Mouse (Mus musculus) hindbrain, postnatal 0 days (tissue): ENCODE results near the gene 2410131K14Rik. TPM values are rescaled to one million over a fixed set of nuclear protein-coding genes. Genes with fewer than 3 reads are reported as not detected.
A peak's percentile ranks its signal among the peaks of the same experiment; 100 is the strongest.

ENCODE experiments used
- ATAC-seq: fragments of 200-750 bp; cut with Nextera tagmentation; 2 replicates; pipeline ENCODE4 v1.8.0; 2017; ENCODE audit warnings: mild to moderate bottlenecking, moderate TSS enrichment, moderate library complexity
- DNase-seq: peaks from one replicate; pipeline ENCODE4 v3.0.0-alpha.2; 2015; ENCODE audit warnings: low spot score
- H3K27ac ChIP-seq: fragments of 300-500 bp; sonication (generic); 2 replicates; pipeline ENCODE4 v1.5.1; 2014; ENCODE audit warnings: mild to moderate bottlenecking
- H3K27me3 ChIP-seq: fragments of 300-500 bp; sonication (generic); 2 replicates; pipeline ENCODE4 v1.6.1; 2014; ENCODE audit warnings: low read length, mixed read lengths; ENCODE audit not compliant: insufficient read depth
- H3K36me3 ChIP-seq: fragments of 300-500 bp; sonication (generic); 2 replicates; pipeline ENCODE4 v1.6.1; 2014; ENCODE audit warnings: low read length, mixed read lengths; ENCODE audit not compliant: insufficient read depth
- H3K4me1 ChIP-seq: fragments of 300-500 bp; sonication (generic); 2 replicates; pipeline ENCODE4 v1.6.1; 2014; ENCODE audit warnings: antibody characterized with exemption, low read length, mixed read lengths; ENCODE audit not compliant: insufficient read depth
- H3K4me2 ChIP-seq: fragments of 300-500 bp; sonication (generic); 2 replicates; pipeline ENCODE4 v1.6.1; 2014; ENCODE audit warnings: low read depth, mild to moderate bottlenecking, low read length, moderate library complexity, mixed read lengths
- H3K4me3 ChIP-seq: fragments of 300-500 bp; sonication (generic); 2 replicates; pipeline ENCODE4 v1.5.1; 2014; ENCODE audit warnings: low read length
- H3K9ac ChIP-seq: fragments of 300-500 bp; sonication (generic); replicated peaks from 2 replicates; pipeline ENCODE4 v1.6.1; 2014; ENCODE audit warnings: mild to moderate bottlenecking, low read length, moderate library complexity, mixed read lengths
- H3K9me3 ChIP-seq: fragments of 300-500 bp; sonication (generic); 2 replicates; pipeline ENCODE4 v1.6.1; 2016; ENCODE audit warnings: low read length, mixed read lengths
- CTCF ChIP-seq: IDR thresholded peaks from 2 replicates; pipeline ENCODE4 v1.5.1; 2016; ENCODE audit warnings: antibody characterized with exemption, control low read depth, low read depth
- WGBS: fragments of 180-500 bp; shearing (Covaris S2); extraction: QIAGEN DNeasy Blood & Tissue Kit; methylation state at CpG from one replicate; pipeline ENCODE4 v1.1.7; 2014; 5-methylcytosine and 5-hydroxymethylcytosine counted together
- polyA plus RNA-seq: library from polyadenylated mRNA; unstranded; fragments of >200 nt; fragmentation: Nextera tagmentation; extraction: Ambion mirVana; gene quantifications from 2 replicates; pipeline ENCODE4 v1.2.1, GENCODE M21; 2015
- total RNA-seq: library from RNA; depleted of rRNA; stranded (reverse); fragments of >200 nt; gene quantifications from 2 replicates; pipeline ENCODE4 v1.2.3, GENCODE M21; 2014

Gene 2410131K14Rik
- total and polyA plus RNA-seq, 2 experiments from 2014 or later = 18.0 to 30.4 TPM

DNA sequence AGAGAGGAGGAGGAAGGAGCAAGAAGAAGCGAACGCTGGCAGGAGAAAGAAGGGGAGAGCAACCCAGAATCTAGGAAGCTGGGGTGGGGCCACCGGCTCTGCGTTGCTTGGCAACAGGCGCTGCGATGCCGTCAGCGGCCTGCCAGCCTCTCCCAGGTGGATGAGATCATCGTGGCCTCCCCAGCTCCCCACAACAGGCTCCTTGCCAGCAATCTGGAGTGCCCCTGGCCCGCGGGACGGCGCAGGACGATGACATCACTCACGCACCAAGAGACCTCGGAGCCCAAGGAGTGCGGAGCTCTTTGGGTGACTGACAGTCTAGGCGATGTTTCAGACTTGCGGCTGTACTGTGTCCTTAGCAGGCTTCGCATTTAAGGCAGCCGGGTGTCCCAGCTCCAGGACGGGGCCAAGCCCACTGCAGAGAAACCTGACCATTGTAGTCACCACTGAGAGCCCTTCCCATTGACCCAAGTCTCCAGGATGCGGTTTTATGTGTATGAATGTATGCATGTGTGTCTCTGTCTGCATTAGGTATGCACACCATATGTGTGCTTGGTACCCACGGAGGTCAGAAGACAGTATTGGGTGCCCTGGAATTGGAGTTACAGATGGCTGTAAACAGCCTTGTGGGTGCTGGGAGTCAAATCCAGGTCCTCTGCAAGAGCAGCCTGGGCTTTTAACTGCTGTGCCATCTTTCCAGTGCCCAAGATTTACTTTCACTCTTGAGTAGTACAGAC, 30.4 kb upstream of the 2410131K14Rik start:
- no peaks in the 10 kb centered on the region for H3K27me3 ChIP-seq
- peak overlapping the region; percentile 52; the same call in 1 of the 2 replicates for H3K27ac ChIP-seq
- 7% methylated on average over 24 of the region's 24 CpGs for WGBS
- H3K4me2 ChIP-seq = peak overlapping the region; percentile 58
- ATAC-seq (peak; percentile 91), DNase-seq (peak; percentile 88)
- no peak for TF ChIP-seq CTCF
- peak overlapping the region; percentile 48 for H3K9ac ChIP-seq
- peaks cover 10% of the 10 kb centered on the region for H3K4me1 ChIP-seq
- H3K4me3 ChIP-seq = peak overlapping the region; percentile 26
- no peaks in the 10 kb centered on the region for H3K9me3 ChIP-seq
- H3K36me3 ChIP-seq = 0 out of 2 replicates have a peak, but pooled peaks cover 5% of the 10 kb centered on the region

DNA sequence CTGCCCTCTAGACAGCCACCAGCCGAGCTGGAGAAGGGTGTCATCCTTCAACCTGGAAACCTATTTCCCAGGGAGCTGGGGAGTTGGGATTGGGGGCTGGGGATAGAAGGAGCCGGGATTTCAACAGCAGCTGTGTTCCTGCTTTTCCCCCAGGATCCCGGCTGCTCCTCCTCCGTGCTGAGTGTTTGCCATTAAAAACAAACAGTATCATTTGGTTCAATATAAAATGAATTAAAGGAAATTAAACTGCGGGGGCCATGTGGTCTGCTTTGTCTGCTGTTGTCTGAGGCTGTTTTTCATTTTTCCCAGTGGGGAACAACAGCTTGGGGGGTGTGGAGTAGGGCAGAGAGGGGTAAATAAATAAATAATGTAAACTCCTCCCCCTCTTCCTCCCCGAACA, 27.6 kb upstream of the 2410131K14Rik start:
- Histone ChIP-seq H3K9me3 (no peaks in the 10 kb centered on the region), H3K36me3 (peaks cover 5% of the 10 kb centered on the region; the same call in 1 of the 2 replicates), H3K4me2 (no peak overlapping the region), H3K4me3 (no peak overlapping the region), H3K27ac (no peak overlapping the region), H3K27me3 (no peaks in the 10 kb centered on the region), H3K9ac (no peak overlapping the region), H3K4me1 (peaks cover 10% of the 10 kb centered on the region)
- DNase-seq (no peak), ATAC-seq (no peak)
- 53% methylated on average over 6 of the region's 6 CpGs for WGBS
- TF ChIP-seq CTCF = no peak

DNA sequence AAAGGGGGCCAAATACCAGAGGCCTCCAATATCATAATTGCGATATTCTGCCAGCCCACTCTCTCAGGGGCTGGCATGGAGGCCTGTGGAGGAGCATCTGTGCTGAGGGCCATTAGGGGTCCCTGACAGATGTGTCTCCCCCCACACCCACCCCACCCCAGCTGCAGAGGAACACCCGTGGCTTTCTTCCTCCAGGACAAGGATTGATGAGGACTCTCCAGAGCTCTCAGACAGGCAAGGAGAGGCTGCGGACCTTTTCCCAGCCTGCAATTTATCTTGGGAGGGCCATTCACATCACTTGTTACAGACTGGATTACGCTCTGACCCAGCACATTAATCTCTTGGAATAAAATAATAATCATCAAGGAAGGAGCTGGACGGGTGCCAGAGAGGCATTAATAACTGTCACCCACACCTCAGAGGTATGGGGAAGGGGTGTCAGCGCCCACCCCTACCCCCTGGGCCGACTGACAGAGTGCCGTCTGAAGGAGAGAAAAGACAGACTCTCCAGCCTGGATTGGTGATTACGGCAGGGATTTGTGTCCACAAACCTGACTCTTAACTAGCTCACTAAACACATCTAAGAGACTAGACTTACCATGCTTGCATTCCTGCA, 21.8 kb upstream of the 2410131K14Rik start:
- Histone ChIP-seq H3K27me3 (no peaks in the 10 kb centered on the region), H3K27ac (no peak overlapping the region), H3K4me2 (no peak overlapping the region), H3K9ac (no peak overlapping the region), H3K4me1 (no peaks in the 10 kb centered on the region), H3K36me3 (peaks cover 9% of the 10 kb centered on the region; the same call in 1 of the 2 replicates), H3K4me3 (no peak overlapping the region), H3K9me3 (no peaks in the 10 kb centered on the region)
- no peak for TF ChIP-seq CTCF
- ATAC-seq (no peak), DNase-seq (no peak)
- WGBS = 44% methylated on average over 9 of the region's 9 CpGs

DNA sequence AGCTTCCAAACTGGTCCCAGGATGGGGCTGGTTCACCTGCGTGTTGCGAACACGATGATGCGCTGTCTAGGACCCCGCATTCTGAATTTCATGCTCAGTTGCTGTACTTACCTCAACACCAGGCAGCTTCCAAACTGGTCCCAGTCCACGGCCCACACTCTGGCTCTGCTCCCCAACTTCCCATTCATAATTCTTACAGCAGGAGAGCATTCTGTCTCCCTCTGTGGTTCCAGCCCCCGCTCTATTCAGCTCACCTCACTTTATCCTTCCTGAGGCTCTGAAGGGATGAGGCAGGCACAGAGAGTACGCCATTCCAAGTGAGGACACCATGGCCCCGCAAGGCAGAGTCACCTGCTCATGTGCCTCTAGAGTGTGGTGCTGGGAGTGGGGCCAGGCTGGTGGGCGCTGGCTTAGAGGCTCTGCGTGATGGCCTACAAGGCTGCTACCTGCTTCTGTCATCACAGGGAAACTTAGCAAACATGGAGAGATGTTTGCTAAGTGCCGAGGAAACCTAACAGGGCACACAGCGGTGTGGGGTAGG, 14.9 kb upstream of the 2410131K14Rik start:
- H3K4me2 ChIP-seq = no peak overlapping the region
- DNase-seq = no peak
- H3K9ac ChIP-seq = no peak overlapping the region
- no peak overlapping the region for H3K27ac ChIP-seq
- ATAC-seq = no peak
- H3K4me1 ChIP-seq = no peaks in the 10 kb centered on the region
- no peak for TF ChIP-seq CTCF
- no peaks in the 10 kb centered on the region for H3K27me3 ChIP-seq
- H3K36me3 ChIP-seq = peaks cover 29% of the 10 kb centered on the region
- H3K4me3 ChIP-seq = no peak overlapping the region
- no peaks in the 10 kb centered on the region for H3K9me3 ChIP-seq
- WGBS = 93% methylated on average over 13 of the region's 13 CpGs

DNA sequence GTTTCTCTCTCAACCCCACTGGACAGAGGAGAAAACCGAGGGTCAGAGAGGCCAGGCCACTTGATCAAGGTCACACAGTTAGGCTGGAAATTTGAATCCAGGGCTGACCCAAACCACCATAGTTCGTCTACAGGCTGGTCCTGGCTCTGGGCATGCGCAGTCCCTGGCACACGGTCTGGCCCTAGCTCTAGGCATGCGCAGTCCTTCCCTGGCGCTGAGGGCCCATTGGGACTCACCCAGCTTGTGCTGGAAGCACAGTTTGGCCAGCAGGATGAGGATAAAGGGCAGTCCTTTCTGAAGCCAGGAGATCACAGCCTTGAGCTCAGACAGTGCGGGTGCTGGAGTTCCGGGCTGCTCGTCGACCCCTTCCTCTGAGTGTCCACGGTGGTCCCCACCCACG, 8.1 kb upstream of the 2410131K14Rik start:
- 0 out of 2 replicates have a peak, but pooled peaks have one; percentile 38 for ATAC-seq
- 85% methylated on average over 12 of the region's 12 CpGs for WGBS
- TF ChIP-seq CTCF = no peak

DNA sequence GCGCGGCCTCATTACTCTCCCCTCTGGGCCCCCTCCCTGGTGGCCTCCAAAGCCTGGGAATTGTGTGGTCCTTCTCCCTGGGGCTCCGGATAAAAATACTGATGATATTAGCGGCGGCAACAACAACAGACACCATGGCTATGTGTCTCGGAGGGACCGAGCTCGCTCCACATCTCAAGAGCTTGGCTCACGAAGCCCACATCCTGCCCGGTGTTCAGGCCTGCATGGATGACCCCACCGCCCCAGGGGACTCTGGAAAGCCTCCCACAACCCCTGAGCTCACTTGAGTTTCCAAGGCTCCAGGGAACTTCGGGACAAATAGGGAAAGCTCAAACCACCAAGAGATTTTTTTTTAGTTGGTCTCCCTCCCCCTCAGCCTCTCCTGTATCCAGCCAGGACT, 5.4 kb upstream of the 2410131K14Rik start:
- peaks cover 34% of the 10 kb centered on the region for H3K36me3 ChIP-seq
- no peak overlapping the region for H3K4me2 ChIP-seq
- 86% methylated on average over 12 of the region's 12 CpGs for WGBS
- no peaks in the 10 kb centered on the region for H3K27me3 ChIP-seq
- H3K4me3 ChIP-seq = no peak overlapping the region
- ATAC-seq (no peak), DNase-seq (no peak)
- TF ChIP-seq CTCF = no peak
- no peak overlapping the region for H3K27ac ChIP-seq
- H3K9me3 ChIP-seq = no peaks in the 10 kb centered on the region
- H3K9ac ChIP-seq = no peak overlapping the region
- H3K4me1 ChIP-seq = no peaks in the 10 kb centered on the region

More for the DNA sequence above, 8.1 kb upstream of the 2410131K14Rik start:
- Histone ChIP-seq H3K36me3 (peaks cover 41% of the 10 kb centered on the region), H3K4me1 (no peaks in the 10 kb centered on the region), H3K9me3 (no peaks in the 10 kb centered on the region), H3K27me3 (no peaks in the 10 kb centered on the region), H3K4me3 (no peak overlapping the region), H3K4me2 (no peak overlapping the region), H3K9ac (no peak overlapping the region), H3K27ac (no peak overlapping the region)
- no peak for DNase-seq
